21 mouse cellular contexts compared by ENCODE assay signal in genomic region chr15:88386711-88387110, GRCm38 (mm10).
"Had no signal": no experiment of that assay in that cellular context is flagged by ENCODE, and none has a peak within 500 bp of the region (broad histone marks: within the 10 kb centered on the region; RNA-seq: fewer than 3 reads in every experiment).

No protein-coding gene starts in this region.

- H3K27me3 ChIP-seq: liver, embryonic 13.5 days; lung, embryonic 15.5 days; megakaryocyte, embryonic 14.5 days; neural tube, embryonic 13.5 days; stomach, embryonic 15.5 days had no signal

- H3K4me3 ChIP-seq: limb, embryonic 12.5 days; liver, embryonic 13.5 days; lung, embryonic 15.5 days; megakaryocyte, embryonic 14.5 days; midbrain, embryonic 12.5 days; neural tube, embryonic 13.5 days; stomach, embryonic 15.5 days had no signal

- H3K9ac ChIP-seq: limb, embryonic 12.5 days; liver, embryonic 13.5 days; liver, postnatal 0 days; lung, embryonic 15.5 days; midbrain, embryonic 12.5 days; neural tube, embryonic 13.5 days; stomach, embryonic 15.5 days had no signal

- ATAC-seq: liver, postnatal 0 days; midbrain, embryonic 16.5 days had no signal

- H3K4me1 ChIP-seq: limb, embryonic 12.5 days; liver, embryonic 13.5 days; lung, embryonic 15.5 days; megakaryocyte, embryonic 14.5 days; stomach, embryonic 15.5 days had no signal

- H3K9me3 ChIP-seq: limb, embryonic 12.5 days; lung, embryonic 15.5 days; midbrain, embryonic 12.5 days; neural tube, embryonic 13.5 days; stomach, embryonic 15.5 days had no signal

- H3K27ac ChIP-seq: kidney, postnatal 0 days; limb, embryonic 12.5 days; liver, embryonic 13.5 days; lung, embryonic 15.5 days; macrophage; midbrain, embryonic 12.5 days; neural tube, embryonic 13.5 days; stomach, embryonic 15.5 days had no signal

- DNase-seq: kidney, postnatal 36 days; layer of hippocampus, adult 9-11 months; layer of hippocampus, postnatal 36 days; liver; liver, embryonic 13.5 days; liver, postnatal 0 days; lung, postnatal 14 days; right cerebral cortex, adult 18-20 months; right cerebral cortex, postnatal 4 days; spleen, adult 18-20 months; thymus, adult 2 months; thymus, postnatal 25 days had no signal

- H3K4me2 ChIP-seq: limb, embryonic 12.5 days; liver, embryonic 13.5 days; lung, embryonic 15.5 days; midbrain, embryonic 12.5 days; neural tube, embryonic 13.5 days; stomach, embryonic 15.5 days had no signal

- H3K36me3 ChIP-seq: limb, embryonic 12.5 days; liver, embryonic 13.5 days; lung, embryonic 15.5 days; midbrain, embryonic 12.5 days; neural tube, embryonic 13.5 days; stomach, embryonic 15.5 days had no signal
